In genomic region chr9:31246421-31246820, GRCm38 (mm10) we compare ENCODE assay signal across 17 mouse cellular contexts. TPM values are rescaled to one million over a fixed set of nuclear protein-coding genes. Genes with fewer than 3 reads are reported as not detected.
A peak's percentile ranks its signal among the peaks of the same experiment; 100 is the strongest.
DNase-seq lines count a peak whose midpoint lies in the region; ATAC-seq and TF ChIP-seq lines count a peak whose summit lies in the region.
"Had no signal": no experiment of that assay in that cellular context is flagged by ENCODE, and none has a peak within 500 bp of the region (broad histone marks: within the 10 kb centered on the region; RNA-seq: fewer than 3 reads in every experiment).

No protein-coding gene starts in this region.

- WGBS in kidney, adult 2 months, result 48% methylated on average over 6 of the region's 6 CpGs
- 30% methylated on average over 6 of the region's 6 CpGs for WGBS in lung, embryonic 15.5 days
- WGBS in embryonic facial prominence, embryonic 15.5 days, result 62% methylated on average over 6 of the region's 6 CpGs
- 45% methylated on average over 6 of the region's 6 CpGs for WGBS in intestine, embryonic 16.5 days

- H3K4me2 ChIP-seq in lung, embryonic 15.5 days, result no peak overlapping the region
- H3K4me2 ChIP-seq in embryonic facial prominence, embryonic 15.5 days (replicated peaks), result no peak overlapping the region
- H3K4me2 ChIP-seq in intestine, embryonic 16.5 days (ENCODE audit: low read depth, low read length), result no peak overlapping the region
- H3K4me2 ChIP-seq: heart, embryonic 13.5 days had no signal

- ATAC-seq in lung, embryonic 15.5 days (ENCODE audit: borderline replicate concordance, extremely low read depth, low FRiP score, low TSS enrichment), result peak; percentile 46; the same call in 1 of the 2 replicates
- ATAC-seq in embryonic facial prominence, embryonic 15.5 days (ENCODE audit: insufficient number of reproducible peaks, low FRiP score, low TSS enrichment, low read depth), result peak; percentile 72; the same call in 1 of the 2 replicates
- ATAC-seq in intestine, embryonic 16.5 days, result peak; percentile 74
- ATAC-seq: forebrain, embryonic 16.5 days had no signal

- no peak for TF ChIP-seq CTCF in kidney, adult 2 months (conservative IDR thresholded peaks at IDR 0.05; ENCODE audit: insufficient read depth, insufficient read length, low read depth, low read length)

- TF ChIP-seq POLR2A in kidney, adult 2 months (IDR thresholded peaks at IDR 0.05; ENCODE audit: low read depth, low read length), result no peak

- no peaks in the 10 kb centered on the region for H3K27me3 ChIP-seq in kidney, adult 2 months (replicated peaks; ENCODE audit: control insufficient read depth, insufficient read depth, low read length)
- H3K27me3 ChIP-seq in lung, embryonic 15.5 days, result no peaks in the 10 kb centered on the region
- H3K27me3 ChIP-seq in embryonic facial prominence, embryonic 15.5 days, result no peaks in the 10 kb centered on the region
- no peaks in the 10 kb centered on the region for H3K27me3 ChIP-seq in intestine, embryonic 16.5 days (replicated peaks; ENCODE audit: control insufficient read depth, insufficient read depth, low read length)
- H3K27me3 ChIP-seq: heart, embryonic 13.5 days had no signal

- no peak overlapping the region for H3K27ac ChIP-seq in kidney, adult 2 months (ENCODE audit: insufficient read depth, low read depth, low read length)
- peak overlapping the region; percentile 50; the same call in 1 of the 2 replicates for H3K27ac ChIP-seq in lung, embryonic 15.5 days
- H3K27ac ChIP-seq in embryonic facial prominence, embryonic 15.5 days (replicated peaks), result no peak overlapping the region
- no peak overlapping the region for H3K27ac ChIP-seq in intestine, embryonic 16.5 days (ENCODE audit: low read length)
- H3K27ac ChIP-seq: heart, embryonic 13.5 days had no signal

- peaks cover 3% of the 10 kb centered on the region; the same call in 1 of the 2 replicates for H3K4me1 ChIP-seq in kidney, adult 2 months (ENCODE audit: control insufficient read depth, insufficient read depth, low read length)
- peaks cover 6% of the 10 kb centered on the region; the same call in 1 of the 2 replicates for H3K4me1 ChIP-seq in lung, embryonic 15.5 days
- H3K4me1 ChIP-seq in embryonic facial prominence, embryonic 15.5 days, result no peaks in the 10 kb centered on the region
- no peaks in the 10 kb centered on the region for H3K4me1 ChIP-seq in intestine, embryonic 16.5 days (ENCODE audit: control insufficient read depth, insufficient read depth, low read length)
- H3K4me1 ChIP-seq: heart, embryonic 13.5 days had no signal

- no peak overlapping the region for H3K9ac ChIP-seq in lung, embryonic 15.5 days
- no peak overlapping the region for H3K9ac ChIP-seq in embryonic facial prominence, embryonic 15.5 days
- H3K9ac ChIP-seq in intestine, embryonic 16.5 days (ENCODE audit: low read depth, low read length), result no peak overlapping the region
- H3K9ac ChIP-seq: heart, embryonic 13.5 days had no signal

- H3K9me3 ChIP-seq in lung, embryonic 15.5 days, result no peaks in the 10 kb centered on the region
- no peaks in the 10 kb centered on the region for H3K9me3 ChIP-seq in embryonic facial prominence, embryonic 15.5 days (replicated peaks)
- H3K9me3 ChIP-seq in intestine, embryonic 16.5 days (ENCODE audit: control insufficient read depth, low read length), result no peaks in the 10 kb centered on the region
- H3K9me3 ChIP-seq: heart, embryonic 13.5 days had no signal

- peak; percentile 18 for DNase-seq in kidney, adult 2 months
- no peak for DNase-seq in kidney, postnatal 14 days
- DNase-seq in lung, postnatal 4 days, result no peak
- DNase-seq in adrenal gland, postnatal 36 days, result no peak
- no peak for DNase-seq in gastrocnemius, adult 8-10 months (ENCODE audit: low spot score in 2 of 2)
- DNase-seq: adrenal gland, postnatal 14 days; cerebellum, adult 18-20 months; heart, postnatal 36 days; kidney, adult 11 months; lung, adult 2 months; right cerebral cortex, postnatal 14 days; thymus, postnatal 25 days had no signal

- H3K36me3 ChIP-seq in kidney, adult 2 months (ENCODE audit: control insufficient read depth, insufficient read depth, low read length), result no peaks in the 10 kb centered on the region
- no peaks in the 10 kb centered on the region for H3K36me3 ChIP-seq in lung, embryonic 15.5 days
- no peaks in the 10 kb centered on the region for H3K36me3 ChIP-seq in embryonic facial prominence, embryonic 15.5 days
- no peaks in the 10 kb centered on the region for H3K36me3 ChIP-seq in intestine, embryonic 16.5 days (ENCODE audit: control insufficient read depth, insufficient read depth, low read length)
- H3K36me3 ChIP-seq: heart, embryonic 13.5 days had no signal

- H3K4me3 ChIP-seq in kidney, adult 2 months (ENCODE audit: insufficient read depth, low read depth, low read length), result no peak overlapping the region
- no peak overlapping the region for H3K4me3 ChIP-seq in lung, embryonic 15.5 days
- H3K4me3 ChIP-seq in embryonic facial prominence, embryonic 15.5 days (replicated peaks), result no peak overlapping the region
- no peak overlapping the region for H3K4me3 ChIP-seq in intestine, embryonic 16.5 days (ENCODE audit: low read length)
- H3K4me3 ChIP-seq: heart, embryonic 13.5 days had no signal

RNA-seq across cellular contexts. Expression of gene Prdm10, which starts 33.9 kb away (rescaled TPM):
- 4.1 and 4.9 TPM in 2 replicates for polyA plus RNA-seq in kidney, adult 2 months (2012; rRNA removed)
- 3.9 and 4.6 TPM in 2 replicates for polyA plus RNA-seq in lung, embryonic 15.5 days (2015; fragmentation: Nextera tagmentation; extraction: Ambion mirVana)
- 4.4 and 5.4 TPM in 2 replicates for polyA plus RNA-seq in embryonic facial prominence, embryonic 15.5 days (2015; fragmentation: Nextera tagmentation; extraction: Ambion mirVana)
- polyA plus RNA-seq in intestine, embryonic 16.5 days (2015; fragmentation: Nextera tagmentation; extraction: Ambion mirVana), result 3.5 and 4.2 TPM in 2 replicates
- total RNA-seq in adrenal gland, postnatal 36 days (2021), result 1 to 10 TPM; 9.1 to 9.7 TPM
- 1 to 10 TPM; 3.7 to 5.1 (median 3.7) TPM for total RNA-seq in gastrocnemius, adult 8-10 months (2022)

RNA-seq across cellular contexts. Expression of gene Aplp2, which starts 34.8 kb away (rescaled TPM):
- polyA plus RNA-seq in kidney, adult 2 months (2012; rRNA removed), result 556 and 574 TPM in 2 replicates
- 446 and 476 TPM in 2 replicates for polyA plus RNA-seq in lung, embryonic 15.5 days (2015; fragmentation: Nextera tagmentation; extraction: Ambion mirVana)
- polyA plus RNA-seq in embryonic facial prominence, embryonic 15.5 days (2015; fragmentation: Nextera tagmentation; extraction: Ambion mirVana), result 287 and 290 TPM in 2 replicates
- 203 and 204 TPM in 2 replicates for polyA plus RNA-seq in intestine, embryonic 16.5 days (2015; fragmentation: Nextera tagmentation; extraction: Ambion mirVana)
- total RNA-seq in adrenal gland, postnatal 36 days (2021), result 100 to 1,000 TPM; 600 to 666 TPM
- 100 to 1,000 TPM in 3 of 4 experiments, 10 to 100 TPM in 1; 91.3 to 137 (median 108) TPM for total RNA-seq in gastrocnemius, adult 8-10 months (2022)
